ENCODE assay signal across 19 mouse cellular contexts in the genomic region with DNA sequence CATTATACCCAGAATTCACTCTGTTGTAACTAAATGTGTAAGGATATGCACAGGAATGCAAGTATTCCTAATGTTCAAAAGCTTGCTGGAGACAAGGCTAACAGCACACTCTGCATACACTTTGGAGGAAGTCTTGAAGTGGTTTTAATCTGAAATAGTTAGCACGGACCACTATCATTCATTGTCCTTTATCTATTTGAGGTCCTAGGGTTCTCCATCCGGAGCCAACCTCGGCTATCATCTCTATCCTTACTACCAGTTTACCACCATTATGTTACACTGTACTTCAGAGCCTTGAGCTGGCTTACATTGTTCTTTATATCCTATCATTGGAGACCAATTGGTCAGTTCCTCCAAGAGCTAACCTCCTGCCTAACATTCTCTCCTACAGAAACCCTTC.
"Had no signal": no experiment of that assay in that cellular context is flagged by ENCODE, and none has a peak within 500 bp of the region (broad histone marks: within the 10 kb centered on the region; RNA-seq: fewer than 3 reads in every experiment).

No protein-coding gene starts in this region.

- H3K9me3 ChIP-seq: midbrain, embryonic 10.5 days; midbrain, embryonic 12.5 days; neural tube, embryonic 13.5 days; neural tube, embryonic 15.5 days had no signal

- H3K4me1 ChIP-seq: midbrain, embryonic 10.5 days; midbrain, embryonic 12.5 days; neural tube, embryonic 13.5 days; neural tube, embryonic 15.5 days had no signal

- H3K4me3 ChIP-seq: midbrain, embryonic 10.5 days; midbrain, embryonic 12.5 days; myocyte; neural tube, embryonic 13.5 days; neural tube, embryonic 15.5 days had no signal

- H3K27me3 ChIP-seq: midbrain, embryonic 12.5 days; neural tube, embryonic 13.5 days; neural tube, embryonic 15.5 days had no signal

- ATAC-seq: midbrain, embryonic 16.5 days had no signal

- H3K4me2 ChIP-seq: lung, embryonic 14.5 days; midbrain, embryonic 12.5 days; neural tube, embryonic 13.5 days; neural tube, embryonic 15.5 days had no signal

- H3K27ac ChIP-seq: midbrain, embryonic 10.5 days; midbrain, embryonic 12.5 days; neural tube, embryonic 13.5 days; neural tube, embryonic 15.5 days had no signal

- H3K9ac ChIP-seq: liver, embryonic 14.5 days; lung, embryonic 14.5 days; midbrain, embryonic 12.5 days; neural tube, embryonic 13.5 days; neural tube, embryonic 15.5 days had no signal

- H3K36me3 ChIP-seq: midbrain, embryonic 10.5 days; midbrain, embryonic 12.5 days; neural tube, embryonic 13.5 days; neural tube, embryonic 15.5 days had no signal

- DNase-seq: lung, adult 18-20 months; lung, embryonic 14.5 days; lung, postnatal 10 days; lung, postnatal 4 days; midbrain, embryonic 14.5 days; retina, postnatal 1 day; right cerebral cortex, adult 18-20 months; right cerebral cortex, postnatal 14 days; spleen, adult 18-20 months; thymus, adult 18-20 months; thymus, postnatal 14 days; thymus, postnatal 36 days had no signal
